In the genomic region with DNA sequence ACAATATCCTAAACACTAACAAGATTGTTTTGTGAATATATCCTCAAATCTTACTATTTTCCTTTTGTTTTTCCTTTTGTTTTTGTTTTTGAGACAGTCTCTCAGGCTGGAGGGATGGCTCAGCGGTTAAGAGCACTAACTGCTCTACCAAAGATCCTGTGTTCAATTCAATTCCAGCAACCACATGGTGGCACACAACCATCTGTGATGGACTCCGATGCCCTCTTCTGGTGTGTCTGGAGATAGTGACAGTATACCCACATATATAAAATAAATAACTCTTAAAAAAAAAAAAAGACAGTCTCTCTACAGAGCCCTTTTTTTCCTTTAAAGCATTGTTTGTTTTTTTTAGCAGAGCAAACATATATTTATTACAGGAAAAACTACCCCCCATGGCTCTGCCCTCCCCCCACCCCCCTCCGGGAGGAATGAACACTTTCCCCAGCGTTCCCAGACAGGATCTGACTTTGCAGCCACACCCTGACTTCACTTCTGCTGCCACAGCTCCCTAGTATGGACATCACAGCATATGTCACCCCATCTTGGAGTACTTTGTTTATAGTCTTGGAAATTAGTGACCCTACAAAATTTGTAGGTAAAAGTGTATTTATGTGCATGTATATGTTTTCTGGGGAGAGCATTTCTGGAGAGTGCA, we compare ENCODE assay signal across 9 mouse cellular contexts. TPM values are rescaled to one million over a fixed set of nuclear protein-coding genes. Genes with fewer than 3 reads are reported as not detected.
DNase-seq lines count a peak whose midpoint lies in the region; ATAC-seq and TF ChIP-seq lines count a peak whose summit lies in the region.
"Had no signal": no experiment of that assay in that cellular context is flagged by ENCODE, and none has a peak within 500 bp of the region (broad histone marks: within the 10 kb centered on the region; RNA-seq: fewer than 3 reads in every experiment).

No protein-coding gene starts in this region.

- 0 out of 2 replicates have a peak overlapping the region, but pooled peaks have one; percentile 56 for H3K27ac ChIP-seq in kidney, embryonic 15.5 days
- H3K27ac ChIP-seq in midbrain, postnatal 0 days (ENCODE audit: low read depth, low read length), result no peak overlapping the region
- H3K27ac ChIP-seq in midbrain, embryonic 14.5 days (replicated peaks; ENCODE audit: low read depth, low read length), result no peak overlapping the region
- H3K27ac ChIP-seq in intestine, embryonic 14.5 days (ENCODE audit: low read depth), result peak overlapping the region; percentile 57; the same call in 1 of the 2 replicates
- peak overlapping the region; percentile 67 for H3K27ac ChIP-seq in stomach, postnatal 0 days (replicated peaks)

- peaks cover 15% of the 10 kb centered on the region for H3K36me3 ChIP-seq in kidney, embryonic 15.5 days
- H3K36me3 ChIP-seq in midbrain, postnatal 0 days (ENCODE audit: insufficient read depth, low read length), result peaks cover 6% of the 10 kb centered on the region; the same call in 1 of the 2 replicates
- H3K36me3 ChIP-seq in midbrain, embryonic 14.5 days (ENCODE audit: control insufficient read depth, insufficient read depth, low read length), result peaks cover 6% of the 10 kb centered on the region; the same call in 1 of the 2 replicates
- H3K36me3 ChIP-seq in intestine, embryonic 14.5 days (ENCODE audit: control insufficient read depth, insufficient read depth, low read length), result peaks cover 17% of the 10 kb centered on the region
- peaks cover under 1% of the 10 kb centered on the region; the same call in 1 of the 2 replicates for H3K36me3 ChIP-seq in stomach, postnatal 0 days (ENCODE audit: control insufficient read depth, insufficient read depth, low read length)

- no peaks in the 10 kb centered on the region for H3K27me3 ChIP-seq in kidney, embryonic 15.5 days
- no peaks in the 10 kb centered on the region for H3K27me3 ChIP-seq in midbrain, postnatal 0 days (ENCODE audit: insufficient read depth, low read length)
- H3K27me3 ChIP-seq in midbrain, embryonic 14.5 days (ENCODE audit: control insufficient read depth, insufficient read depth, low read length), result no peaks in the 10 kb centered on the region
- H3K27me3 ChIP-seq in intestine, embryonic 14.5 days (replicated peaks; ENCODE audit: control insufficient read depth, insufficient read depth, low read length), result no peaks in the 10 kb centered on the region
- H3K27me3 ChIP-seq in stomach, postnatal 0 days (ENCODE audit: control insufficient read depth, insufficient read depth, low read length), result no peaks in the 10 kb centered on the region

- no peak for ATAC-seq in kidney, embryonic 15.5 days (replicated peaks; ENCODE audit: low FRiP score)
- no peak for ATAC-seq in midbrain, postnatal 0 days (ENCODE audit: low FRiP score)
- ATAC-seq in midbrain, embryonic 14.5 days (ENCODE audit: low FRiP score, low TSS enrichment), result no peak
- no peak for ATAC-seq in intestine, embryonic 14.5 days (replicated peaks; ENCODE audit: low FRiP score, low TSS enrichment, low read depth)
- no peak for ATAC-seq in stomach, postnatal 0 days (ENCODE audit: low FRiP score, low TSS enrichment)

- no peak overlapping the region for H3K9ac ChIP-seq in kidney, embryonic 15.5 days
- H3K9ac ChIP-seq in midbrain, postnatal 0 days (replicated peaks; ENCODE audit: low read length, poor library complexity, severe bottlenecking), result no peak overlapping the region
- H3K9ac ChIP-seq in midbrain, embryonic 14.5 days (replicated peaks; ENCODE audit: low read length), result no peak overlapping the region
- H3K9ac ChIP-seq in intestine, embryonic 14.5 days (ENCODE audit: low read length), result no peak overlapping the region
- no peak overlapping the region for H3K9ac ChIP-seq in stomach, postnatal 0 days (ENCODE audit: low read length)

- H3K4me3 ChIP-seq in kidney, embryonic 15.5 days (replicated peaks), result no peak overlapping the region
- no peak overlapping the region for H3K4me3 ChIP-seq in midbrain, postnatal 0 days (ENCODE audit: low read depth, low read length)
- no peak overlapping the region for H3K4me3 ChIP-seq in midbrain, embryonic 14.5 days (replicated peaks; ENCODE audit: low read depth, low read length)
- H3K4me3 ChIP-seq in intestine, embryonic 14.5 days (ENCODE audit: low read depth, low read length), result no peak overlapping the region
- no peak overlapping the region for H3K4me3 ChIP-seq in stomach, postnatal 0 days (ENCODE audit: low read depth, low read length)

- WGBS in kidney, embryonic 15.5 days, result 66% methylated on average over 4 of the region's 4 CpGs
- 89% methylated on average over 4 of the region's 4 CpGs for WGBS in midbrain, postnatal 0 days
- WGBS in midbrain, embryonic 14.5 days, result 90% methylated on average over 4 of the region's 4 CpGs
- WGBS in intestine, embryonic 14.5 days, result 58% methylated on average over 4 of the region's 4 CpGs
- 54% methylated on average over 4 of the region's 4 CpGs for WGBS in stomach, postnatal 0 days

- H3K9me3 ChIP-seq in kidney, embryonic 15.5 days (replicated peaks), result no peaks in the 10 kb centered on the region
- H3K9me3 ChIP-seq in midbrain, postnatal 0 days (ENCODE audit: low read length), result no peaks in the 10 kb centered on the region
- no peaks in the 10 kb centered on the region for H3K9me3 ChIP-seq in midbrain, embryonic 14.5 days (ENCODE audit: control insufficient read depth, low read length)
- no peaks in the 10 kb centered on the region for H3K9me3 ChIP-seq in intestine, embryonic 14.5 days (ENCODE audit: control insufficient read depth, low read length)
- H3K9me3 ChIP-seq in stomach, postnatal 0 days (ENCODE audit: control insufficient read depth, low read length), result no peaks in the 10 kb centered on the region

- H3K4me2 ChIP-seq in kidney, embryonic 15.5 days, result no peak overlapping the region
- no peak overlapping the region for H3K4me2 ChIP-seq in midbrain, postnatal 0 days (ENCODE audit: low read depth, low read length, poor library complexity, severe bottlenecking)
- H3K4me2 ChIP-seq in midbrain, embryonic 14.5 days (ENCODE audit: low read length), result no peak overlapping the region
- no peak overlapping the region for H3K4me2 ChIP-seq in intestine, embryonic 14.5 days (ENCODE audit: low read length)
- no peak overlapping the region for H3K4me2 ChIP-seq in stomach, postnatal 0 days (replicated peaks; ENCODE audit: low read depth)

- TF ChIP-seq EP300 in stomach, postnatal 0 days (optimal IDR thresholded peaks at IDR 0.05), result no peak

- no peak for DNase-seq in kidney, adult 8-10 months
- DNase-seq in midbrain, postnatal 0 days (ENCODE audit: low spot score), result no peak
- no peak for DNase-seq in midbrain, embryonic 14.5 days
- no peak for DNase-seq in intestine, embryonic 14.5 days (ENCODE audit: low spot score)
- no peak for DNase-seq in stomach, postnatal 0 days (ENCODE audit: low spot score)
- DNase-seq in adrenal gland, adult 18-20 months (ENCODE audit: low spot score in 2 of 2), result no peak
- no peak for DNase-seq in adrenal gland, adult (ENCODE audit: inconsistent age in 2 of 2, low spot score in 1 of 2)
- DNase-seq: cerebellum, adult 11-12 months had no signal

- peak; percentile 28; the same call in 1 of the 2 replicates for TF ChIP-seq CTCF in midbrain, postnatal 0 days (IDR thresholded peaks at IDR 0.05)
- TF ChIP-seq CTCF in stomach, postnatal 0 days (IDR thresholded peaks at IDR 0.05; ENCODE audit: low read depth), result peak; percentile 22; the same call in 1 of the 2 replicates

- H3K4me1 ChIP-seq in kidney, embryonic 15.5 days, result peaks cover 16% of the 10 kb centered on the region
- H3K4me1 ChIP-seq in midbrain, postnatal 0 days (ENCODE audit: insufficient read depth, low read length), result 0 out of 2 replicates have a peak, but pooled peaks cover 4% of the 10 kb centered on the region
- H3K4me1 ChIP-seq in midbrain, embryonic 14.5 days (ENCODE audit: control insufficient read depth, insufficient read depth, low read length), result no peaks in the 10 kb centered on the region
- peaks cover 33% of the 10 kb centered on the region for H3K4me1 ChIP-seq in intestine, embryonic 14.5 days (replicated peaks; ENCODE audit: control insufficient read depth, insufficient read depth, low read length)
- H3K4me1 ChIP-seq in stomach, postnatal 0 days (replicated peaks; ENCODE audit: control insufficient read depth, insufficient read depth), result peaks cover 2% of the 10 kb centered on the region; the same call in 1 of the 2 replicates

RNA-seq across cellular contexts. Expression of gene Snx27, which starts 18.0 kb away (rescaled TPM):
- polyA plus RNA-seq in kidney, embryonic 15.5 days (2015; fragmentation: Nextera tagmentation; extraction: Ambion mirVana), result 47.2 and 50.9 TPM in 2 replicates
- total RNA-seq in midbrain, postnatal 0 days (2014; rRNA removed), result 67.9 and 87.7 TPM in 2 replicates
- polyA plus RNA-seq in midbrain, postnatal 0 days (2015; fragmentation: Nextera tagmentation; extraction: Ambion mirVana), result 81.7 and 84.4 TPM in 2 replicates
- 66.8 and 71.0 TPM in 2 replicates for polyA plus RNA-seq in midbrain, embryonic 14.5 days (2014; fragmentation: Nextera tagmentation; extraction: Ambion mirVana)
- 28.6 and 33.8 TPM in 2 replicates for polyA plus RNA-seq in intestine, embryonic 14.5 days (2014; fragmentation: Nextera tagmentation; extraction: Ambion mirVana)
- polyA plus RNA-seq in stomach, postnatal 0 days (2015; fragmentation: Nextera tagmentation; extraction: Ambion mirVana), result 17.6 and 20.3 TPM in 2 replicates
- total RNA-seq in adrenal gland, adult 18-20 months (2021), result 10 to 100 TPM; 43.7 to 49.9 TPM

Comparison
In these comparisons a context has a peak if more than half of its experiments do, and no peak if none do; other contexts are left out.
1. H3K27ac ChIP-seq: peak in kidney, embryonic 15.5 days (single experiment), intestine, embryonic 14.5 days (single experiment) and stomach, postnatal 0 days (single experiment); none in midbrain, postnatal 0 days (single experiment) and midbrain, embryonic 14.5 days (single experiment).